Comparison of ENCODE assay signal across 14 mouse cellular contexts in genomic region chr10:18437584-18437983, GRCm38 (mm10).
DNase-seq lines count a peak whose midpoint lies in the region; ATAC-seq and TF ChIP-seq lines count a peak whose summit lies in the region.
"Had no signal": no experiment of that assay in that cellular context is flagged by ENCODE, and none has a peak within 500 bp of the region (broad histone marks: within the 10 kb centered on the region; RNA-seq: fewer than 3 reads in every experiment).

No protein-coding gene starts in this region.

- intact Hi-C loops in heart, postnatal 14 days (cut with DNase I), result no loop called here
- intact Hi-C loops in left cerebral cortex, adult 2 months (cut with DNase I), result loop anchor here (5.0 kb wide), 1 partner anchor 90 kb away; no protein-coding TSS in a partner anchor
- intact Hi-C loops in left cerebral cortex, postnatal 10 days (cut with DNase I), result no loop called here

- no peak overlapping the region for H3K9ac ChIP-seq in embryonic facial prominence, embryonic 12.5 days
- no peak overlapping the region for H3K9ac ChIP-seq in heart, postnatal 0 days (replicated peaks; ENCODE audit: low read depth, low read length)
- H3K9ac ChIP-seq in neural tube, embryonic 15.5 days (replicated peaks), result no peak overlapping the region

- H3K4me3 ChIP-seq in embryonic facial prominence, embryonic 12.5 days, result no peak overlapping the region
- no peak overlapping the region for H3K4me3 ChIP-seq in embryonic facial prominence, embryonic 10.5 days
- H3K4me3 ChIP-seq in heart, postnatal 0 days (ENCODE audit: low read depth, low read length), result no peak overlapping the region
- no peak overlapping the region for H3K4me3 ChIP-seq in left cerebral cortex, adult 2 months
- no peak overlapping the region for H3K4me3 ChIP-seq in neural tube, embryonic 15.5 days (replicated peaks)

- WGBS in embryonic facial prominence, embryonic 12.5 days, result 53% methylated on average over 2 of the region's 2 CpGs
- 65% methylated on average over 2 of the region's 2 CpGs for WGBS in embryonic facial prominence, embryonic 10.5 days
- 57% methylated on average over 2 of the region's 2 CpGs for WGBS in heart, postnatal 0 days
- 57% methylated on average over 2 of the region's 2 CpGs for WGBS in neural tube, embryonic 15.5 days

- no peak for TF ChIP-seq EP300 in heart, postnatal 0 days (IDR thresholded peaks at IDR 0.05; ENCODE audit: low read depth)

- no peak for TF ChIP-seq CTCF in heart, postnatal 0 days (IDR thresholded peaks at IDR 0.05; ENCODE audit: low read depth)
- no peak for TF ChIP-seq CTCF in left cerebral cortex, adult 2 months (IDR thresholded peaks at IDR 0.05)

- H3K4me1 ChIP-seq in embryonic facial prominence, embryonic 12.5 days, result peaks cover 32% of the 10 kb centered on the region
- peaks cover 29% of the 10 kb centered on the region for H3K4me1 ChIP-seq in embryonic facial prominence, embryonic 10.5 days
- H3K4me1 ChIP-seq in heart, postnatal 0 days (ENCODE audit: control insufficient read depth, insufficient read depth), result peaks cover 57% of the 10 kb centered on the region
- peaks cover 13% of the 10 kb centered on the region for H3K4me1 ChIP-seq in neural tube, embryonic 15.5 days

- no peaks in the 10 kb centered on the region for H3K27me3 ChIP-seq in embryonic facial prominence, embryonic 12.5 days
- no peaks in the 10 kb centered on the region for H3K27me3 ChIP-seq in embryonic facial prominence, embryonic 10.5 days (replicated peaks; ENCODE audit: low read depth, poor library complexity, severe bottlenecking)
- no peaks in the 10 kb centered on the region for H3K27me3 ChIP-seq in heart, postnatal 0 days (ENCODE audit: control insufficient read depth, insufficient read depth, low read length)
- H3K27me3 ChIP-seq in neural tube, embryonic 15.5 days (replicated peaks), result no peaks in the 10 kb centered on the region

- no peak for DNase-seq in embryonic facial prominence, embryonic 10.5 days (ENCODE audit: low spot score)
- peak; percentile 67 for DNase-seq in heart, postnatal 0 days (ENCODE audit: low spot score)
- DNase-seq in heart, postnatal 14 days, result no peak
- DNase-seq in left cerebral cortex, adult 2 months (ENCODE audit: extremely low spot score in 1 of 2, low spot score in 2 of 2), result no peak
- no peak for DNase-seq in left cerebral cortex, postnatal 10 days (ENCODE audit: extremely low spot score in 1 of 2, low spot score in 2 of 2)
- no peak for DNase-seq in c-Kit-positive CD71-positive TER-119-positive erythroid progenitor cells, embryonic 14.5 days (ENCODE audit: low spot score)
- DNase-seq: adrenal gland, adult 2 months; cerebellum, postnatal 10 days; lung, postnatal 14 days; midbrain, embryonic 14.5 days; retina, postnatal 1 day; thymus, adult 2 months had no signal

- no peaks in the 10 kb centered on the region for H3K36me3 ChIP-seq in embryonic facial prominence, embryonic 12.5 days
- no peaks in the 10 kb centered on the region for H3K36me3 ChIP-seq in embryonic facial prominence, embryonic 10.5 days (replicated peaks)
- H3K36me3 ChIP-seq in heart, postnatal 0 days (replicated peaks; ENCODE audit: control insufficient read depth, insufficient read depth, low read length), result no peaks in the 10 kb centered on the region
- H3K36me3 ChIP-seq in neural tube, embryonic 15.5 days, result no peaks in the 10 kb centered on the region

- H3K4me2 ChIP-seq in embryonic facial prominence, embryonic 12.5 days (replicated peaks), result no peak overlapping the region
- H3K4me2 ChIP-seq in heart, postnatal 0 days (ENCODE audit: low read depth, low read length), result no peak overlapping the region
- H3K4me2 ChIP-seq in neural tube, embryonic 15.5 days, result no peak overlapping the region

- no peaks in the 10 kb centered on the region for H3K9me3 ChIP-seq in embryonic facial prominence, embryonic 12.5 days
- no peaks in the 10 kb centered on the region for H3K9me3 ChIP-seq in embryonic facial prominence, embryonic 10.5 days
- no peaks in the 10 kb centered on the region for H3K9me3 ChIP-seq in heart, postnatal 0 days (replicated peaks; ENCODE audit: control insufficient read depth, low read length)
- no peaks in the 10 kb centered on the region for H3K9me3 ChIP-seq in neural tube, embryonic 15.5 days (replicated peaks)

- no peak for ATAC-seq in embryonic facial prominence, embryonic 12.5 days (ENCODE audit: insufficient number of reproducible peaks, insufficient read depth, low FRiP score, low TSS enrichment)
- ATAC-seq in heart, postnatal 0 days (ENCODE audit: insufficient read depth, low read depth), result no peak
- no peak for ATAC-seq in neural tube, embryonic 15.5 days (ENCODE audit: low FRiP score)

- 0 out of 2 replicates have a peak overlapping the region, but pooled peaks have one; percentile 30 for H3K27ac ChIP-seq in embryonic facial prominence, embryonic 12.5 days
- no peak overlapping the region for H3K27ac ChIP-seq in embryonic facial prominence, embryonic 10.5 days (replicated peaks)
- H3K27ac ChIP-seq in heart, postnatal 0 days (ENCODE audit: low read depth), result peak overlapping the region; percentile 54
- peak overlapping the region; percentile 64 for H3K27ac ChIP-seq in left cerebral cortex, adult 2 months
- H3K27ac ChIP-seq in neural tube, embryonic 15.5 days (replicated peaks), result 0 out of 2 replicates have a peak overlapping the region, but pooled peaks have one; percentile 41
